Mouse (Mus musculus) mature B cell (primary cell): Measurements from ENCODE around the gene Gm2a.
"Not testable (repeated sequence)": the region's sequence is repeated elsewhere in the genome, so short reads cannot be mapped to it uniquely, and the experiment has no call there.

Source experiments
- in situ Hi-C: fragments of 300-500 bp; cut with MboI; formaldehyde crosslinking; loops from 2 replicates; pipeline ENCODE4 v1.14.3; 2019

Gm2a gene

DNA sequence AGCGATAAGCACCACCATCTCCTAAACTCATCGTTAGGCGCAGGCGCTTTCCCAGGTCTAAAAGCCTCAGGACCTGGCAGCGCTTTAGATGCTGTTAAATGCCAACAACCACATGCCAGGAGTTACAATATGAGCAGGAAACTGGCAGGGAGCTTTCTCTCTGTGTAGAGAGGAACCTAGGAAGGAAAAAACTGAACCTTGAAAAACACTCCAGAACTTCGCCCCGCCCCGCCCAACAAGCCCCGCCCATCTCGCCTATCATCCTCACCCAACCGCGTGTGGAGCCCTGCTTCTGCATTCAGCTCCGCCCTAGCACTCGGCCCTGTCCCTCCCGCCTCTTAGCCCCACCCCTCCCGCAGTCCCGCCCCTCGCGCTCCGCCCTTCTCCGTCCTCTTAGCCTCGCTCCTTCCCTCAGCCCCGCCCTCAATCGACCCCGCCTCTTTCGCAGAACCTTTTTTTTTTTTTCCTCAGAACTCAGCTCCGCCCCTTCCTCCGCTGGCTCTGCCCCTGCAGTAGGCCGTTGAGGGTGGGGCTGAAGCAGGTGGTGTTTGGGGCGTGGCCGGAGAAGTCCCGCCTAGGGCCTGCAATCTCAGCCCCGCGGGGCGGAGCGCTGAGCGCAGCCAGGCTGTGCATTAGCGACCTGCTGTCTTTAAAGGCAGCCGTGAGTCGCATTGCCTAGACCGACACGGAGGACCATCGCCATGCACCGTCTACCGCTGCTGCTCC, at the start of gene Gm2a:
Gene Gm2a, plus strand, starts transcription at position 653 of the 726 bp plus-strand sequence.
- in situ Hi-C loops, result no loop called here

DNA sequence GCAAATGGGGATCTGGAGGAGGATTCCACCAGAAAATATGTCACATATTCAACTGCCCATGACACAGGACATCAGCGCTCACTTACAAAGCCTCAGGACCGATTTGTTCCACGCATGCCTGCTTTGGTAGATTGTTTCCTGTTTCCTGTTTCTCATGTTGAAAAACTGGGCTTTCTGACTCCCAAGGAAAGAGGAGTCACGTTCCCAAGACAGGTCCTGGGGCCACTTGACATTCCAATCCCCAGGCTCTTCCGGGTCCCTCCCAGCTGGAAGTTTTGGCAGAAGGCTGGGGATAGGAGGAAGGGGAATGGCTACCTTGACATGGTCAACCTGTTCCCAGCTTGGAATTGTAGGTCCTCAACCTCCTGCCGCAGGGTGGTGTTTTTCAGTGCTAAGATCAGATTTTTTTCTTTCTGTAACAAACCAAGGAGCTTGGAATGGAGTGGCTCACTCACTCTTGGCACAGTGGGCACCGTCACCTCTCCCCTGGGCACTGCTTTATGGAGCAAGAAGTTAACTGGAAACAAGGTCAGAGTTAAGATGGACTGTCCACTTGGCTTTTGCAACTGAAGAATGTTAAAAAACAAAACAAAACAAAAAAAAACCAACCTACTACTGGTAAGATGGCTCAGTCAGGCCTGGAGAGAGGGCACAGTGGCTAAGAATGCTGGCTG, 46.9 kb upstream of the Gm2a start:
- in situ Hi-C loops, result no loop called here

DNA sequence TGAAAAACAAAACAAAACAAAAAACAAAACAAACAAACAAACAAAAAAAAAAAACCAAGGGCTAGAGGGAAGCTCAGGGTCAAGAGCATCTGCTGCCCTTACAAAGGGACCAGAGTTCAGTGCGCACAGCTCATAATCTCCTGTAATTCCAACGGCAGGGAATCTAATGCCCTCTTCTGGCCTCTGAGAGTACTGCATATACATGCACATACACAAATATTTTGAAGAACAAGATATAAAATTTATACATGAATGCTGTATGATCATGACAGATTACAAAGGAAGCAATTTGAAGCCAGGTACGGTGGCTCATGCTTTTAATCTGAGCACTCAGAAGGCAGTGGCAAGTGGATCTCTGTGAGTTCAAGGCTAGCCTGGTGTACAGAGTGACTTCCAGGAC, 40.4 kb upstream of the Gm2a start:
- in situ Hi-C loops, result no loop called here

DNA sequence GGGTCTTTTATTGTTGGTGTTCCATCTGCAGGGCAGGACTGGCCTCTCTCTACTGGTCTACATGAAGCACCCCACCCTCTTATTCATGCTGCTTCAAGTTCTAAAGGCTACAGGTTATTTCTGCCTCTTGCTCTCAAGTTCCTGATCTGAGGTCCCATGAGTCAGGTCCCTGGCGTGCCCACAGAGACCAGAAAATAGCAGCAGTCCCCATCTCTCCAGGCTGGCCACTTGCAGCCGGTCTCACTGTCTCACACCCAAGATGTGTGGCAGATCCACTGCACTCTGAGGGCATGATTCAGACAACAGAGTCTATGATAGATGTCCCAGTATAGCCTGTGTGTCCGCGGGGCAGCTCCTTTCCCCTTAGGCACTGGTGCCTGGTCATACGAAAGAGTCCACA, 37.1 kb upstream of the Gm2a start:
- in situ Hi-C loops, result no loop called here

DNA sequence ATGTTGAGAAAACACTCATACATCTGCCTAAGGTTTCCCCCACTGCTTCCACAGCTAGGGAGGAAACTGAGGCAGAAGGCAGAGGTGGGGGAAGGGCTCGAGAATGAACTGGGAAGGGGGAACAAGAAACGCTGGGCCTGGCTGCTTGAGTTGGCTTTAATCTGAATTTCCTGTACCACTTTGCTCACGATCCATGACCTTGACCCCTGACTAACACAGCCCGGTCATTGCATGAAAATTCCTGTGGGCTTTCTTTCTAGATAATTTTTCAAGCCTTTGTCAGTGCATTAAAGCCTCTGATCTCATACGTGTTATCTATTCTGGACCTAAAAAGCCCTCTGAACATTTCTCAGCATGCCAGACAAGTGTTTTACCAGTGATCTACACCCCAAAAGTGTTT, 35.1 kb upstream of the Gm2a start:
- in situ Hi-C loops, result no loop called here

DNA sequence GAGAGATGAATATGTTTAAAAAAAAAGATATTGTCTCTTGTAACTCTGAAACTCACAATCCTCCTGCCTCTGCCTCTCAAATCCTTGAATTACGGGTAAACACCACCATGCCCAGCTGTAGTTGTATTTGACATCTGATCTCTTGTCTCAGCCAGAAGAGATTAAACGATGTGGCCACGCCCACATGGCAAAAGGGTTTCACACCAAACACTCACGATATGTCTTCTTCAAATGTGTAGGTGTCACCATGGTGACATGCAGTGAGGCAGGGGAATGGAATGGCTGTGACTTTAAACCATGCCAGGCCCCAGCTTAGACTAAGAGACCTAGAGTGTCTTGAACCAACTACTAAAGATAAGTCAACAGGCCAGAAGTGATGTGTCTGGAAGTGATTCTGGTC, 31.0 kb upstream of the Gm2a start:
- in situ Hi-C loops, result no loop called here

DNA sequence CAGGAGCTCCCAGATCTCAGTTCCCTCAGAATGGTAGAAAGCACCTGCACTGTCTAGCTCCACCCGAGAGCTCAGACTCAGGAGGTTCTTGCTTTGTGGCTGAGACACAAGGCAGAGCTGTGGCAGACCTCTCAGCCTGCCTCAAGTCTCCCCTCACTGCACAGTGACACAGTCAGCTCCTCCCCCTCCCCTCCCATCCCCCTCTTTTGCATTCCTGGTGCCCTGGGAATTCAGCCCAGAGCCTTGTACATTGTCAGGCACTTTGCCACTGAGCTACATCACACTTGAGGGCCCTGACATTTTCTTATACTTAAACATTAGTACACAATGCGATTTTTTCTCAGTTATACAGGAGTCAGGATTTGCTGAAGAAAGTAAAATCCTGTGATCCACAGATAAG, 28.9 kb upstream of the Gm2a start:
- in situ Hi-C loops, result no loop called here

DNA sequence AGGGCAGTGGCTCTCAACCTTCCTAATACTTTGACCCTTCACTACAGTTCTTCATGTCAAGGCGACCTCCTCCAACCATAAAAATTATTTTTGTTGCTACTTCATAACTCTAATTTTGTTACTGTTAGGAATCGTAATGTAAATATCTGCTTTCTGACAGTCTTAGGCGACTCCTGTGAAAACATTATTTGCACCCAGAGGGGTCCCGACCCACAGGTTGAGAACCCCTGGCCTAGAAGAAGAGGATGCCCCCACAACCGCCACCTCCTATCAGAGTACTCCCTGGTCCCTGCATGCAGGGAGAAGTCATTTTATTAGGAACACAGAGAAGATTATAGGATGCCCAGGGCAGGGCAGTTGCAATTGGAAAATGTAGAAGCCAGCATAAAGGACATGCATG, 26.6 kb upstream of the Gm2a start:
- in situ Hi-C loops, result no loop called here

DNA sequence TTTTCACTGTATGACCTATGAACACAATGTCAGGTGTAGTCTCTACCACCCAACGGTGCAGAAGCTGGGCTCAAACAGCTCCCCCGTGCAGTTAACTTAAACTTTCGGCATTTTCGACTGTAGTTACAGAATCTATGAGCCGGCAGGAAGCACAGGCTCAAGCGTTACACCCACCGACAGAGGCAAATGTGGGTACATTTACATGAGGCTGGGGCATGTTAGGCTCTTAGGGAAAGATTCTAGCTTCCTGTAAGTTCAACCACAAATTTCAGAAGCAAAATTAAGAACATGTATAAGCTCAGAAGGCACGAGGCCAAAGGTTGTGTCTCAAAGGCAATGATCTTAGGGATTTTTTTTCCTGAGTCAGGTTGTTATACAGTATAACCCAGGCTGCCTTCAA, 25.4 kb upstream of the Gm2a start:
- in situ Hi-C loops, result no loop called here

DNA sequence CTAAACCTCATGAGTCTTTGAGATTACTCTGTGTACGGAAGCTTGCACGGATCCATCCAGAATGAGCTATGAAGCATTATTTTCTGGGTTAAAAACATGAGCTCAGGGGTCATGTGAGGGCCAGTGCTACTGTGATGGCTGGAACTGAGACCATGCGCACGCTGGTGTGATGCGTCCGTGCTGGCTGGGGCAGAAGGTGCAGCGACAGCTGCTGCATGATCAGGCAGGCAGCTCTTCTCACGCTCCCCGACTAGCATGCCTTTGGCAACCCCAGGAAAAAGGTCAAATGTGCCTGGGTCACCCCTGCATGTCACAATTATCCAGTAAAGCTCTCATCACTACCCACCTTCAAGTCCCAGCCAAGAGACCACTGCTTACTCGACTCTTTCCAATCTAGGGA, 24.7 kb upstream of the Gm2a start:
- in situ Hi-C loops, result no loop called here

DNA sequence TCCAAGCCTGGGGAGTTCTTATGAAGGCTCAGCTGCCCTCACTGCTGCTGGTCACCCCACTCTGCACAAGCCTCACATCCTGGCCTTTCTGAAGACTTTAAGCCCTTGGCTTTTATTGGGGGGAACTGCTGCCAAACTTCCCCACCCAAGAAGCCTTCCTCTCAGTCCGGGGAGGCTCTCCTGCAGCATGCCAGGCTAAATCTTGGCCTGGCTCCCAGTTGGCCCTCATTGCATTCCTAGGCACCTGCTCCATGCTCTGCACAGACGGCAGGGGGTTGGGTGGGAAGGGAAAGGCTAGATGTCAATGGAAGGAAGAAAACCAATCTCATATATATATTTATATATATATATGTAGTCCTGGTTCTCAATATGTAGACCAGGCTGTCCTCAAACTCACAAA, 22.3 kb upstream of the Gm2a start:
- in situ Hi-C loops, result no loop called here

DNA sequence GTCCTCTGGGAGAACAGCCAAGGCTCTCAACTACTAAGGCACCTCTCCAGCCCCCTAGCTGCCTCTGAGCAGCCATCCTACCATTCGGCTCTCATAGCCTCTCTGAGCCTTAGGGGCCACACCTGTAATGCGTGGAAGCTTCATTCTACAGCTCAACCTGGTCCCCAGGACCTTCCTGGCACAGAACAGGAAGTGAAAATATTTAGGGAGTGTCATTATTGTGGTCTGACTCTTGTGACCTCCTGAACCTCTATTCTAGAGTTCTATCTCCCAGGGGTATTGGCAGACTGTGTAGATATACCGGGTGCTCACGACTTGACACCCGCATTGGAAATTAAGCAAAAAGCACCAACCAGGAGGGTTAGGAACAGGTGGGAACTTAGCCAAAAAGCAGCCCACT, 21.7 kb upstream of the Gm2a start:
- in situ Hi-C loops, result no loop called here

DNA sequence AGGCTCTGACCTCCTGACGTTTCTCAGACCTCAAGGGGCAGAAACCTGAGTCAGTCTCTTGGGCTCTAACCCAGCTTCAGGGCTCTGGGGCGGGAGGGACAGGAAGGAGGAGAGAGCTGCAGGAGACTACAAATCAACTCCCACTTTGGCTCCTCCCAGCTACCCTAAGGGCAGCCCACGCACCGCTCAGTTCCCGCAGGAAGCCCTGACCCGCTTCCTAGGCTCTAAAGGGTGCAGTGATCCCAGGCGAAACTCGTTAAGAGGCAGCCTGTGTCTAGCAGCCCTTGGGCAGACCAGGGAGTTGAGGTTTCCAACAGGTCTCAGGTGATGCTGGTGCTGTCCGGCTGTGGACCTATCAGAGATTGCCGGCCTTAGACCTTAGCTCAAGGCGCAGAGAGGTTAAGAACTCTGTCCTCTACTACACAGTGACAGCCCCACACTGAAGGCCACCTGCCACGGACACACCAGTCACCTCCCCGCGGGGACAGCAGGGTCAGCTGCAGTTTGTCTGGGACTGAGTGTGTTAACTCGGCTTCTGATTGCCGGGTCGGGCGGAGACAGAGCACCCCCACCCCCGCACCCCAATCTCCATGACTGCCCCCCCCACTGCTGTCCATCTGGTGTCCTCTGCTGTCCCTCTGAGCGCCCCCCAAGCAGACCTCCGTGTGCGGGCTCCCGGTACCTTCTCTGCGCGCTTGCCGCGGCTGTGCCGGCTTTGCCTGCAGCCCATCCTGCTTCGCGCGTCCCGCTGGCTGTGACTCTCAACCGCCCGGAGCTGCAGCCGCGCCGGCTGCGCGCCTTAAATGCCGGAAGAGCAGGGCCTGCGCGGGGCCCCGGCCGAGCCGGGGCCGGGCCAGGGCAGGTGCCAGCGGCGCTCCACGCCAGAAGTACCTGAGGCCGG, 20.3 kb upstream of the Gm2a start, which contains the start of gene Ccdc69:
Gene Ccdc69, minus strand, starts transcription at position 801 of the 901 bp plus-strand sequence.
- in situ Hi-C loops, result no loop called here

DNA sequence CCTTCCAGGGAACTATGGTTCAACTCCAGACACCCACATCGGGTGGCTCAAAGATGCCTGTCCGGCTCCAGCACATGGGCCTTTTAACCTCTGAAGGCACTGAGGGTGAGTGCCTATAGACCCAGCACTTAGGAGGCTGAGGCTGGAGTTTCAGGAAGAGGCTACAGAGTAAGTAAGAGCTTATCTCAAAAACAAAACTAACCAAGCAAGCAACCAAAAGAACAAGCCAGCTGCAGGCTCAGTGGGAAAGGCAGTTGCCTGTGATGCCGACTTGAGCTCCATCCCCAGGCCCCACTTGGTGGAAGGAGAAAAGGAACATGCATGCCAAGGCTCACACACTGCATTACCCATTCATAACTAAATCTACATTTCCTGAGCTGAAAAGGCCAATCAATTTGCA, 19.4 kb upstream of the Gm2a start:
- in situ Hi-C loops, result no loop called here

DNA sequence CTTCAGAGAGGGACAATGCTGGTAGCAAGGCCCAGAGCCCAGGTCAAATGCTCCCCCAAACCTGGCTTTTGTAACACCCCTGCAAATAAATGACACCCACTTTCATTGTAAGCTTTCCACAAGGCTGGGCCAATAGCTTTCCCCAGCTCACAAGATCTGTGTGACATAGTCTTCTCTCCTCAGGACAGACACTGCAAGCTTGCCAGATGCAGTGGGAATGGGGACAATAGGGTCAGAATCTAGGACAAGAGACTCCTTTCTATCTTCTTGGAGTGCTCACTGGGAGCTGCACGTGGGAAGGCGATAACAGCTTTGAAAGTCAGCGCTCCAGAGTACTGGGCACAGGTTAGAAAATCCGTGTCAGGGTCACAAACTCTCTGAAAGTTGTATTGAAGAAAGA, 18.7 kb upstream of the Gm2a start:
- in situ Hi-C loops, result no loop called here

DNA sequence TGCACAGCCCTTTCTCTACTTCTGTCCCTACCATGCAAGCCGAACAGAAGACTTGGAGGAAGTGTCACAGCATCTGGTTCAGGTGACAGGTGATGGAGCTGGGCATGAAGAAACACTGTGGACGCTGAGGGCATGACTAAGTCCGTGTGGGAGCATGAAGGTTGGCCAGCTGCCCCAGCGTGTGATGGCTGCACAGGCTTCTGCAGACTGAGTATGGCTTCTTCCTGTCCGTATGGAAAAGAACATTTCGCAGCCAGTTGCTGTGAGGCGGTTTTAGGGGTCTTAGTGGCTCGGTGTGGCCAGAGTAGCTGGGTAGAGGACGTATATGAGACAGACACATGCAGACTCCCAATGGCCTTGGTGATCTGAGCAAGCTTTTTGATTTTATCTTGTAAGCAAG, 16.7 kb upstream of the Gm2a start:
- in situ Hi-C loops, result no loop called here

DNA sequence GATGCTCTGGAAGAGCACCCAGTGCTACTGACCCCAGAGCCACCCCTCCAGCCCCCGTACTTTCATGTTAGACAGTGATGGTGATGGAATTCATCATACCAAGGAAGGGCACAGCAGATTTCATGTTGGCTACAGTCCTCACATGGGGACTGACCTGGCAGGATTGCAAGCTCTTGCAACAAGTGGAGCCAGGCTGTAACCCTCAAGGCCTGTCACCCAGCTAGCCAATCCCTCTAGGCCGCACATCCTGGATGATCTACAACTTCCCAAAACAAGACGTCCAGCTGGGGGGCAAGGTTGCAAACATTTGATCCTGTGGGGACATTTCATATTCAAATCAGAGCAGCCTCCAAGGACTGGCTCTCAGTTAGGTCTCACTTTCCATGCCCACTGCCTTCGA, 13.3 kb upstream of the Gm2a start:
- in situ Hi-C loops, result no loop called here

DNA sequence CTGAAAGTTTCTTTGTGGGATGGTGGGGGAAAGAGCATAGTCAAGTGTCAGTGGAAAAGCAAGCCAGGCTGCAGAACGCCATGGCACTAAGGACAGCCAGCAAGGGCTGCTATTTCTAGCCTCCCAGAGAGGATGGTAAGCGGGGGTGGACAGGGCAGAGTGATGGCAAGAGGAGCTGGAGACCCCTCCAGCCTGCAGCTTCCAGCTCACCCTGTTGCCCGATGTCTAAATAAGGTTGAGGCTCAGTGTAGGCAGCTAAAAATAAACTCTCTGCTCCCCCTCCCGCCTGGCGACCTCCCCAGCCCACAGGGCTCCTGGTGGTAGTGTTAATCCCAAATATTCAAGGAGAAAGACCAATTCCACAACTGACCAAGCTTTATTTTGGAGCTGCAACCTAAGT, 12.5 kb upstream of the Gm2a start:
- in situ Hi-C loops, result no loop called here

DNA sequence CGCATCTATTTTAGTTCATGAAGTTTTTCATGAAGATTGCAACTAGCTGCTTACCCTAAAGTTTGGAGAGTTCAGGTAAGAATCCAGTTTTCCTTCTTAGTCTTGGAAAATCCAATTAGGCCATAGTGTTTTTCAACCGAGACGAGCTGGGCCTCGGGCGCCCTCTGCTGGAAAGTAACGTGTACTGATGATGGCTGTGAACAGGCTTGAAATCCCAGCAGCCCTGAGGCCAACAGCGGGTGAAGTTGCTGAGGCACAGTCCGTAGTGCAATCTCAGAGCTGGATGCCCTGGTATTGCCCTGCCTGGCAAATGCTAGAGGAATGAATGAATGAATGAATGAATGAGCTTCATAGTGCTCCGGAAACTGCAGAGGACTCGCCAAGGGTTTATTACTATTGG, 10.9 kb upstream of the Gm2a start:
- in situ Hi-C loops, result no loop called here

DNA sequence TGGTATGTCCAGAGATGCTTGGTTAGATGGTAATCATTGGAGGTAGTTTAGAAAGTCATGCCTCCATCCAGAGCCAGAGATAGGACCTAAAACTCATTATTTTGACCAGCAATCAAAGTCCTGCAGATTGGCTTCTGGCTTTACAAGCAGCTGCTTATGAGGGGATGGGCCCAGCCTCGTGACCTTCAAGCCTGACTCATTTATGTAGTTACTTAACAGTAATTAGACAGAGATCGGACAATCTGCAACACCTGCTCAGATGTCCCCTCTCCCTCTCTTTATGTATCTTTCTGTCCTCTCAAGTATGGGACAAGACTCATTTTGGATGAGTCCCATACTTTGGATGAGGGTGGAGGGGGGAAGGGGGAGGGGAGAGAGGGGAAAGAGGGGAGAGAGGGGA, 8.0 kb upstream of the Gm2a start:
- in situ Hi-C loops, result no loop called here

DNA sequence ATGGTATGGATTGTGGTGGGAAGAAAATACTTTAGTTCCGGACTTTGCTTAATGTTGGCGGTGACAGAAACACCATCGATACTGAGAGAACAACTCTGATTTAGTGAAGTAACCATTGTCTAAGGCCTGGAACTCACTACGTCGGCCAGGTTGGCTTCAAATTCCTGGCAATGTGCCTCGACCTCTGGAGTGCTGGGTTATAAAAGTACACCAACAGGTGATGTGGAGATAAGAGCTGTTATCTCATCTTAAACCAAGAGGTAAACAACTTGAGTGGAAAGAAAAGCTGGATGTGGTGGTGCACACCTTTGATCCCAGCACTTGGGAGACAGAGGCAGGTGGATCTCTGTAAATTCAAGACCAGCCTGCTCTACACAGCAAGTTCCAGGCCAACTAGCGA, 4.8 kb upstream of the Gm2a start:
- in situ Hi-C loops, result no loop called here

DNA sequence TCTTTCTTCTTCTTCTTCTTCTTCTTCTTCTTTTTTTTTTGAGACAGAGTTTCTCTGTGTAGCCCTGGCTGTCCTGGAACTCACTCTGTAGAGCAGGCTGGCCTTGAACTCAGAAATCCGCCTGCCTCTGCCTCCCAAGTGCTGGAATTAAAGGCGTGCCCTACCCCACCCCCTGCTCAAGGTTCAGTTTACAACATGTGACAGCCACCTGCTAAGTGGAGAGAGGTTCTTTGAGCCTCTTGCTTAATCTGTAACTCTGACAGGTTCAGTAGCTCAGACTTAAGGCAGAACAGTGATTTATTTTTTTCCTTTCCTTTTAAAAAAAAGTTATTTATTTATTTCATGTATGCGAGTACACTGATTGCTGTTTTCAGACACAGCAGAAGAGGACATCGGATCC, 1.6 kb upstream of the Gm2a start:
- in situ Hi-C loops, result not testable (repeated sequence)
